Mouse (Mus musculus): ENCODE measurements around the gene Vmn2r79. TPM values are rescaled to one million over a fixed set of nuclear protein-coding genes. Genes with fewer than 3 reads are reported as not detected.
"Not testable (repeated sequence)": the region's sequence is repeated elsewhere in the genome, so short reads cannot be mapped to it uniquely, and the experiment has no call there.

Vmn2r79 gene
- not detected for total RNA-seq (2021)

DNA sequence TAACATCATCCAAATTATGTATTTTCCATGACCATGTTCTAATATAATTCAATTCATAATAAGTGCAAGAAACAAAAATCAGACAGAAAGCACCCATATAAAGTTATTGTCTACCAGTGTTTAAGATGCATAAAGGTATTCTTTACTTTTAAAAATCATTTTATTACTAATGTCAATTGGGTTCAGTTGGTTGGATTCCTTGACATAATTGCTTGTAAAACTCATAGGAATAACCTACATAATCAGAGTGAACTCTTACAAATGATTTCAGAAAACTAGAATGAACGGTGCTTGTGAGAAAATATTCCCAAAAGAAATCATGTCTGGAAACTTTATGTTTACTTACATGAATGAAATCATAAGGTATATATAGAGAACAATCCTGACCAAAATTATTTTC is at the start of gene Vmn2r79:
Vmn2r79 (plus strand) TSS at position 301 of the 400 bp plus-strand sequence.
- not testable (repeated sequence) for DNase-seq

GRCm38 (mm10) chr7:86994700-86995099 is 1.2 kb upstream of the Vmn2r79 start:
- no peak for DNase-seq

- DNase-seq = not testable (repeated sequence)
Measured at GRCm38 (mm10) chr7:87026486-87026885, 30.6 kb downstream of the Vmn2r79 start.

GRCm38 (mm10) chr7:87063576-87063975 is 67.7 kb downstream of the Vmn2r79 start:
- no peak for DNase-seq

Other genes with a start within 250 kb of the Vmn2r79 start
- gene Folh1, start 220.2 kb upstream of the Vmn2r79 start, total RNA-seq (2021) = not detected
- gene Vmn2r77, start 201.1 kb upstream of the Vmn2r79 start, total RNA-seq (2021) = not detected
- gene Vmn2r78, start 81.0 kb upstream of the Vmn2r79 start, total RNA-seq (2021) = not detected
- gene Nox4, start 250.0 kb downstream of the Vmn2r79 start, total RNA-seq (2021) = 1 to 10 TPM; 2.0 to 2.6 TPM

Data from heart, postnatal 4 days (tissue).